Mouse (Mus musculus): Measurements from ENCODE around the gene Pcnt. TPM values are rescaled to one million over a fixed set of nuclear protein-coding genes. Genes with fewer than 3 reads are reported as not detected.

Gene Pcnt
- total and polyA plus RNA-seq, 2 experiments from 2014 or later = 9.5 to 17.6 TPM

GRCm38 (mm10) chr10:76351953-76352352 is 90.6 kb downstream of the Pcnt start:
- DNase-seq (ENCODE audit: low spot score) (no peak), ATAC-seq (ENCODE audit: insufficient read depth, low read depth) (no peak)
- Histone ChIP-seq H3K4me3 (ENCODE audit: low read depth, low read length) (no peak overlapping the region), H3K9me3 (replicated peaks; ENCODE audit: control insufficient read depth, low read length) (no peaks in the 10 kb centered on the region), H3K36me3 (replicated peaks; ENCODE audit: control insufficient read depth, insufficient read depth, low read length) (peaks cover 77% of the 10 kb centered on the region), H3K27ac (ENCODE audit: low read depth) (peak overlapping the region; percentile 57), H3K4me1 (ENCODE audit: control insufficient read depth, insufficient read depth) (no peaks in the 10 kb centered on the region; the same call in 1 of the 2 replicates), H3K4me2 (ENCODE audit: low read depth, low read length) (no peak overlapping the region), H3K9ac (replicated peaks; ENCODE audit: low read depth, low read length) (no peak overlapping the region), H3K27me3 (ENCODE audit: control insufficient read depth, insufficient read depth, low read length) (no peaks in the 10 kb centered on the region)
- 55% methylated on average over 7 of the region's 7 CpGs for WGBS
- TF ChIP-seq CTCF (IDR thresholded peaks at IDR 0.05; ENCODE audit: low read depth) (no peak), EP300 (IDR thresholded peaks at IDR 0.05; ENCODE audit: low read depth) (no peak)

DNA sequence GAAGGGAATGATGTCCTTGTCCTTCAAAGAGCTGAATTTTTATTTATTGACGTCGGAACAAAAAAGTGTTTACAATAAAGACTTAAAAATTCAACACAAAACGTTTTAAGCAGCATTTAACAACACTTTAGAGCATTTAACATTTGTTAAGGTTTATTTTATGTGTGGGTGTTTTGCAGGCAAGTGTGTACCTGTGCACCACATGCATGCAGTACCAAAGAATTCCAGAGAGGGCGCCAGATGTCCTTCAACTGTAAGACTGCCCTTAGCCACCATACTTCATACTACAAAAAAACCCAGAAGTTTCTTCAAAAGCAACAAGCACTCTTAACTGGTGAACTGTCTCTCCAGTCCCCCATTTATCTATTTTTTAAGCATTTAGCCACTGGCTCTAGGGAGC is 96.0 kb downstream of the Pcnt start:
- DNase-seq (ENCODE audit: low spot score) (peak; percentile 39), ATAC-seq (ENCODE audit: insufficient read depth, low read depth) (no peak)
- Histone ChIP-seq H3K36me3 (replicated peaks; ENCODE audit: control insufficient read depth, insufficient read depth, low read length) (peaks cover 26% of the 10 kb centered on the region), H3K27me3 (ENCODE audit: control insufficient read depth, insufficient read depth, low read length) (no peaks in the 10 kb centered on the region), H3K4me2 (ENCODE audit: low read depth, low read length) (peak overlapping the region; percentile 85), H3K4me3 (ENCODE audit: low read depth, low read length) (peak overlapping the region; percentile 97; the same call in 1 of the 2 replicates), H3K4me1 (ENCODE audit: control insufficient read depth, insufficient read depth) (peaks cover 15% of the 10 kb centered on the region), H3K9ac (replicated peaks; ENCODE audit: low read depth, low read length) (no peak overlapping the region), H3K27ac (ENCODE audit: low read depth) (peak overlapping the region; percentile 92; the same call in 1 of the 2 replicates), H3K9me3 (replicated peaks; ENCODE audit: control insufficient read depth, low read length) (no peaks in the 10 kb centered on the region)
- peak; percentile 51 for TF ChIP-seq CTCF (IDR thresholded peaks at IDR 0.05; ENCODE audit: low read depth)
- no peak for TF ChIP-seq EP300 (IDR thresholded peaks at IDR 0.05; ENCODE audit: low read depth)
- WGBS = 11% methylated on average over 4 of the region's 4 CpGs

DNA sequence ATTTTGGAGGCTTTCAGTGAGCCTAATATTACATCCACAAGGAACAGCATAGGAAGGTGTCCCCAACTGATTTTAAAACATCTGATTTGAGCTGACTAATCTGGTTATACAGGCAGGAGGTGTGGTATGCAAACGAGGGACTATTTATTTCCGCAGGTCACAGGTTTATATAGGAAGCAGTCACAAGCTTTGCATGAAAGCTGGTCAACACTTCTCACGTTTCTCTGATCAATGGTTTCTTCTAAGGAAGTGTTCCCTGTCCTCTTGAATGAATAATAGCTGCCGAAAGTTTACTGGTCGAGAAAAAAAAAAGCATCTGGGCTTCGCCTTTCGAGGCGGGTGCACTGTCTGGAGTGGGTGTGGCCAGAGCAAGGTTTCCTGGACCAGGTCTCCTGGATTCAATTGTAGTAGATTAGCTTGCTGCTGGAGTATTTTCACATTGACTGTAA is 96.5 kb downstream of the Pcnt start:
- Histone ChIP-seq H3K9ac (replicated peaks; ENCODE audit: low read depth, low read length) (peak overlapping the region; percentile 92; the same call in 1 of the 2 replicates), H3K27ac (ENCODE audit: low read depth) (peak overlapping the region; percentile 92; the same call in 1 of the 2 replicates), H3K9me3 (replicated peaks; ENCODE audit: control insufficient read depth, low read length) (no peaks in the 10 kb centered on the region), H3K4me3 (ENCODE audit: low read depth, low read length) (peak overlapping the region; percentile 97), H3K36me3 (replicated peaks; ENCODE audit: control insufficient read depth, insufficient read depth, low read length) (peaks cover 21% of the 10 kb centered on the region), H3K27me3 (ENCODE audit: control insufficient read depth, insufficient read depth, low read length) (no peaks in the 10 kb centered on the region), H3K4me2 (ENCODE audit: low read depth, low read length) (peak overlapping the region; percentile 85), H3K4me1 (ENCODE audit: control insufficient read depth, insufficient read depth) (peaks cover 15% of the 10 kb centered on the region)
- ATAC-seq (ENCODE audit: insufficient read depth, low read depth) = no peak
- WGBS = 7% methylated on average over 8 of the region's 8 CpGs
- no peak for DNase-seq (ENCODE audit: low spot score)
- TF ChIP-seq CTCF (IDR thresholded peaks at IDR 0.05; ENCODE audit: low read depth) (no peak), EP300 (IDR thresholded peaks at IDR 0.05; ENCODE audit: low read depth) (no peak)

DNA sequence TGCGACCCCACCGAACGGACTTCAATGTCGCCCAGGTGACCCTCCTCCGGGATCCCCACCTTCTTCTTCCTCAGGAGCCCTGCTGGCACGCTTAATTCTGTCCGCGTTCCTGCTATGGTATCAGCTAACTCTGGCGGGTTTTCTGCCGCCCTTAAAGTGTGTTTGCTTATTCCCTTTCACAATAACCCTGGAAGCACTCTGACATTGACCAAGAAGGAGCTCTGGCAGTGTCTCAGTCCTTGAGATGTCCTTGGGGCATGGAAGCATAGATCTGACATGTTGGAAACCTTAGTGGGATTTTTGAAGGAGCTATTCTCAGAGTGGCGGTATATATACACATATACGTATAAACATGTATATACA is 97.1 kb downstream of the Pcnt start:
- TF ChIP-seq CTCF (IDR thresholded peaks at IDR 0.05; ENCODE audit: low read depth) (no peak), EP300 (IDR thresholded peaks at IDR 0.05; ENCODE audit: low read depth) (no peak)
- peak; percentile 27; the same call in 1 of the 2 replicates for ATAC-seq (ENCODE audit: insufficient read depth, low read depth)

DNA sequence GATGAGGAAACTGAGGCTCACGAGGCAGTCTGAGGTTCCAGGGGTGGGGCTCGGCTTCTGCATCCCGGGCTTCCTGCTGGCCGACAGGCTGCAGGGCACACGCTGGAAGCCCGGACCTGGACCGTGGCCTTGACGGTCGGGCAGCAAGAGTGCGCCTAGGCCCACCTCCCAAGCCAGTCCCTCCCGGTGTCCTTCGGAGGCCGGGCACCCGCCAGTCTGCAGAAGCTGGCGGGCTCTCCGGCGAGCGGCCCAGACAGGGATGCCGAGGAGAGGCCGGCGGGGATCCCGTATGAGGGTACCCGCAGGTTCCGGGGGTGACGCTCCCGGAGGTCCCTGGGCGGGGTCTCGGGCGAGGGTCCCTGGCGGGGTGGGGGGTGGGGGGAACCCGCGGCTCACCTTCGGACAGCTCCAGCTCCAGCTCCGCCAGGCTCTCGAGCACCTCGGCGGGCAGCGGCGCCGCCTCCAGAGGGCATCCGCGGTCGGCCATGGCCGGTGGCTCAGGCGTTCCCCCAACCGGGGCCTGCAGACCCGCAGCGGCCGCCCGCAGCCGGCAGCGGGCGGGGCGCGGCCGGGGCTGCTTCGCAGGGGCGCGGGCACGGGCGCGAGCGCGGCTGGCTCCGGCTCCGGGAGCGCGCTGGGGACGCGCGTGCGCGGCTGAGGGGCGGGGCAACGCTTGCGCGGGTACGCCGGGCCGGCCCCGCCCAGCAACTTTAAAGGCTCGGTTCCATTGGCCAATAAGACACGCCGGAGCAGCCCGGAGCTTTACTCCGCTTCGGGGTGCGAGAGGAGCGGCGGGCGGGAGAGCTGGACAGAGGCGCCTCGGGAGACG is 97.7 kb downstream of the Pcnt start, which contains the start of gene Dip2a:
TSS of gene Dip2a (minus strand) at position 581 of the 829 bp plus-strand sequence.
- Histone ChIP-seq H3K9ac (replicated peaks; ENCODE audit: low read depth, low read length) (peak within 1 kb of the TSS; percentile 92), H3K9me3 (replicated peaks; ENCODE audit: control insufficient read depth, low read length) (no peaks in the 10 kb centered on the region), H3K4me3 (ENCODE audit: low read depth, low read length) (peak within 1 kb of the TSS; percentile 97), H3K4me1 (ENCODE audit: control insufficient read depth, insufficient read depth) (peaks cover 15% of the 10 kb centered on the region), H3K4me2 (ENCODE audit: low read depth, low read length) (peak within 1 kb of the TSS; percentile 85), H3K27ac (ENCODE audit: low read depth) (peak within 1 kb of the TSS; percentile 92), H3K36me3 (replicated peaks; ENCODE audit: control insufficient read depth, insufficient read depth, low read length) (peaks cover 9% of the 10 kb centered on the region; the same call in 1 of the 2 replicates), H3K27me3 (ENCODE audit: control insufficient read depth, insufficient read depth, low read length) (no peaks in the 10 kb centered on the region)
- DNase-seq (ENCODE audit: low spot score) (peak; percentile 90), ATAC-seq (ENCODE audit: insufficient read depth, low read depth) (peak; percentile 95)
- TF ChIP-seq EP300 (IDR thresholded peaks at IDR 0.05; ENCODE audit: low read depth) (no peak), CTCF (IDR thresholded peaks at IDR 0.05; ENCODE audit: low read depth) (no peak)
- 2% methylated on average over 64 of the region's 94 CpGs for WGBS

More for the DNA sequence above, 97.1 kb downstream of the Pcnt start:
- no peak for DNase-seq (ENCODE audit: low spot score)
- H3K36me3 ChIP-seq (replicated peaks; ENCODE audit: control insufficient read depth, insufficient read depth, low read length) = peaks cover 15% of the 10 kb centered on the region
- H3K4me2 ChIP-seq (ENCODE audit: low read depth, low read length) = peak overlapping the region; percentile 85
- peak overlapping the region; percentile 92 for H3K27ac ChIP-seq (ENCODE audit: low read depth)
- H3K9ac ChIP-seq (replicated peaks; ENCODE audit: low read depth, low read length) = peak overlapping the region; percentile 92
- peaks cover 15% of the 10 kb centered on the region for H3K4me1 ChIP-seq (ENCODE audit: control insufficient read depth, insufficient read depth)
- peak overlapping the region; percentile 97 for H3K4me3 ChIP-seq (ENCODE audit: low read depth, low read length)
- WGBS = 3% methylated on average over 12 of the region's 12 CpGs
- H3K9me3 ChIP-seq (replicated peaks; ENCODE audit: control insufficient read depth, low read length) = no peaks in the 10 kb centered on the region
- no peaks in the 10 kb centered on the region for H3K27me3 ChIP-seq (ENCODE audit: control insufficient read depth, insufficient read depth, low read length)
